Mouse (Mus musculus) 3T3-L1 (cell line): ENCODE measurements around the gene Cfap45.
A peak's percentile ranks its signal among the peaks of the same experiment; 100 is the strongest.

Source experiments
- DNase-seq: peaks from one replicate; pipeline ENCODE4 v3.0.0-alpha.2; 2015; ENCODE audit warnings: low read depth, low spot score

The Cfap45 gene

DNA sequence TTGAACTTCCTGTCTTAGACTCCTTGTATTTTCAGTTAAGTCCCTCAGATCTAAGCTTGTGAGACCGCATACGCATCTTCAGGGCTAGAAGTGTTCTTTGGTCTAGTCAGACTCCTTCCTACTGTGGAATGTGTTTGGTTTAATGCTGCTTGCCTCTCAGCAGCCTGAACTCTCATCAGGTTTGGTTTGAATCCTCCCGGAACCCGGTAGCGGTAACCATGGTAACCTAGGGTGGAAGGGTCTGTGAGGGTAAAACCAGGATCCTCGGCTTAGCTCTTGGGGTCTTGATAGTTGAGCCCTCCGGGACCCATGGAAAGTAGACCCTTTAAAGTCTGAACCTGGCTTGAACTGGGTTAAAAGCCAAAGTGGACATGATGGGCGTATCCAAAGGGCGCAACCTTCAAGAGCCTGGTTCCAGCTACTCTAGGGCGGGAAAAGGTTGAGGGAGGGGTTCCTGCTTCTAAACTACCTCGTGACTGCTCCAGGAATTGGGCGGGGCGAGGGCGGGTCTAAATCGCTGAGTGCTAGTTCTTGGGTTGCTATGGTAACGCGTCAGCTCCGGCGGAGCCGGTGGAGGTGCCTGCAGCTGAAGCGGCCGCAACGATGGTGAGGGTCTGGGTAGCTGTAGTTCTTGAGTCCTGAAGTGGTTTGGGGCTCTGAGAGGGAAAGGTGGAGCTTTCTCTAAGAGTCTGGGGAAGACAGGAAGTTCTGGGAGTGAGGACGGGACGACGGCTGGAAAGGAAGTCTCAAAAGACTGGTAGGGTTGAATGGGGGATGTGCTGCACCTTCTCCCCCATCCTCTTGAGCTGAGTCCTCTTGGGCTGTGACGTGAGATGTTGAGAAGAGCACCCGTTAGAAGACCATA, at the start of gene Cfap45:
Gene Cfap45 (plus strand): TSS at position 226 of the 865 bp plus-strand sequence.
- no peak for DNase-seq

GRCm38 (mm10) chr1:172472909-172473308, 47.7 kb upstream of the Cfap45 start:
- DNase-seq: no peak

GRCm38 (mm10) chr1:172474196-172474595, 46.4 kb upstream of the Cfap45 start:
- DNase-seq: no peak

DNA sequence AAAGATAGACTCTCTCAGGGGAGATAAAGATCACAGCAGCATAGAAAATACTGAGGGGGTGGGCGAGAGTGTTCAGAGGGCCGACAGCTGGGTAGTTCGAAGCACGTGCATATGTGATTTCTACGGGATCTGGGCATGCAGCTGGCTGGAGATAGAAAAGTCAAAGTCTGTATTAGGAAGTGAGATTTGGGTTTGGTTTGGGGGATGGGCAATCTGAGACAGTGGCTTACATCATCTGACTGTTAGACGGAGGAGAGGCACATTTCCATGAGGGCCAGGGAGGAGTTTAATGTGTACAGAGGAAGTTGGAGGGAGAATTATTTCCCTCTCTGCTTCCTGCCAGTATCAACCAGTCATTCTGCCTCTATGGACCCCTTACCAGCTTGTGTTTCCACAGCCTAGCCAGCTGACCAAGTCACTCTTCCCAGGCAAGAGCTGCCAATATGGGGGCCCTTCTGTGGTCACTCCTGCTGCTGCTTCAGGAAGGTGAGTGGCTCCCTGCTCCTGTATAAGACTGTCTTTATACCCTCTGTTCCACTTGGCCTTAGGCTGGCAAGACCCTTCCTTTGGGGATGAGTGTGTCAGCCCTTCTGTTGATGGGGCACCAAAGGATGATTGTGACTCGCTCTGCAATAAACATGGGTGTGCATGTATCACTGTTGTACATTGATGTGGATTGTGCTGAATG, 45.4 kb upstream of the Cfap45 start, which contains the start of gene Slamf9:
Gene Slamf9 (plus strand): TSS at position 305 of the 688 bp plus-strand sequence.
- DNase-seq: no peak

DNA sequence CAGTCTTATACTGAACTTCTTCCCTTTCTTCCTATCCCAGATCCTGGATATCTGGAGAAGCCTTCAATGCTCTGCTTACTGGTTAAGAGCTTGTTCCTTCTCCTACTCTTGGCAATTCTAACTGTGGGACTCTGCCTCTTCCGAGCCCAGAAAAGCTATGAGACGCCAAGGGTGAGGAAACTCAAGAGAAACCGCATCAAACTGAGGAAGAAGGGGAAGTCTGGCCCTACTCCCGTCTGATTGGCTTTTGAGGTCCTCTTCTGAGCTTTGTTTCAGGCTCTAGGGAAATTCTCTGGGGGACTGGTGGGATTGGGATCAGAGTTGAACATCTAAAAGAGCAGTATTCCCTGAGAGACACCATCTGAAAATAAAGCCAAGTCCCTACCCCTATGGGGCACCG, 42.6 kb upstream of the Cfap45 start:
- DNase-seq: no peak

DNA sequence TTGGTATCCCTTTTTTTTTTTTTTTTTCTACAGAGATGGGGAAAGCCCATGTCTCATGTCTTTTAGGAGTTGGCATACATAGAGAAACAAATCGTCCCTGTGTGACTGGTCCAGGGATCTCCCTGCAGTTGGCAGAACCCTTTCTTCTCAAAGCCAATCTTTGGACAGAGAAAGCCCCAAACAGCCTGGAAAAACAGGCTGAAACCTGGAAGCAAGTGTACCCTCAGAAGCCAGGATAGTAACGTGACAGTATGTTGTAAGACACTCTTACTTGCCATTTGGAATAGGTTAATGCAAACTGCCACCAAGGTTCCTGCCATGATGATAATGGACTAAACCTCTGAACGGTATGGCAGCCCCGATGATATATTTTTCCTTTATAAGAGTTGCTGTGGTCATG, 40.2 kb upstream of the Cfap45 start:
- DNase-seq: no peak

- no peak for DNase-seq
Measured at GRCm38 (mm10) chr1:172481111-172481510, 39.5 kb upstream of the Cfap45 start.

DNA sequence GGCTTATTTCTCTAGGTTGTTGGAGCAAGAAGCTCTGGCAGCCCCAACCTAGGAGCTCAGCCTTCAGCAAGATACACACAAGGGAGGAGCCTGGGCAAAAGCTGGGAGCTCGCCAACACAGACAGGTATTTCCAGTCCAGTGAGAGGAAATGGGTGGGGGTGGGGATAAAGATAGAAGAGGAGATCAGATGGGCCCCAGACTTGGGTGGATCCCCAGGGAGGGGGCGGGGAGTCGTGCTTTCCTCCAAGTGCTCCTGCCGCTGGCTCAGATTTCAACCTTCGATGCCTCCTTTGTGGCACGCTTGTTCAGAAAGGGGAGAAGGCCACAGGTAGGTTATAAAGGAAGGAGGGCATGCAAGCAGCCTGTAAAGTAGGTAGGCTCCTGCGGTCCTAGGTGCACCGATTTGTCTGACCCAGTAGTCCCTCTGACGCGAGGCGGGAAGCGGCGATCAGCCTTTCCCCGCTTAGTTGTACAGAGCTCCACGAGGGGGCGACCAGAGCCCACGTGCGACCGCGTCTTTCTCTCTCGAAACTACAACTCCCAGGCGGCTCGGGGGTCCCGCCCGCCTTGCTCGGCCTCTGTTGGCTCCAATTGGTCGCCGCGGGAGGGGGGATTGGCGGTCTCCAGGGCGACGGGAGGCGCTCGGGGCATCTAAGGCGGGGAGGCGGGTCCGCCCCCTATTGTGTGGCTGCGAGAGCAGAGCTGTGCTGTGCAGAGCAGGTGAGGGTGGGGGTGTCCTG, 38.9 kb upstream of the Cfap45 start, which contains the start of gene Igsf9:
Gene Igsf9 (plus strand): TSS at position 249 of the 741 bp plus-strand sequence.
- peak; percentile 81 for DNase-seq

GRCm38 (mm10) chr1:172482518-172483360, 37.9 kb upstream of the Cfap45 start:
- DNase-seq: no peak

DNA sequence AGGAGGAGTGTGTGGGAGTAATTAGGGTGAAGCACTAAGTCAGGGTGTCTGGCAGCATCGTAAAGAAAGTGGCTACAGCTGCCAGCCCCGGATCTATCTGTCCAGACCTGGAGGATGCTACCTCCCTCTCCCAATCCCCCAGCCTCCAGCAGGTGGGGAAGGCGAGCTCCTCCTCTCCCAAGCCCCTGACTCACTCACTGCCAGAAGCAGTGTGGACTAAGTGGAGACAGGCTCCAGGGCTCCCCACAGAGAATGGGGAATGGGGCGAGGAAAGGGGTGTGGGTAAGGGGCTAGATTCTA, 37.3 kb upstream of the Cfap45 start:
- no peak for DNase-seq

GRCm38 (mm10) chr1:172484236-172484635, 36.4 kb upstream of the Cfap45 start:
- DNase-seq: no peak

DNA sequence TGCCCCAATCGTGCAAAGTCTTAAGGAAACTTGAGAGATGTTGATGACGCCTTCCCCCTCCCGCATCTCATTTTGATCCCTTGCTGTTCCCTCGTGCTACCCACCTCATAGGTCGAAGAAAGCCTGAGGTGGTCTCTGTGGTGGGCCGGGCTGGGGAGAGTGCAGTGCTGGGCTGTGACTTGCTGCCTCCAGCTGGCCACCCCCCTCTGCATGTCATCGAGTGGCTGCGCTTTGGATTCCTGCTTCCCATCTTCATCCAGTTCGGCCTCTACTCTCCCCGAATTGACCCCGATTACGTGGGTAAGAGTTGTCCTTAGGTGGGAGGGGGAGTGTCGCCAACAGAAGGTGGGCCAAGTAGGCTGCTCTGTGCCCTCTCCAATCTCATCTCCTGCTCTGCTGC, 35.9 kb upstream of the Cfap45 start:
- no peak for DNase-seq

GRCm38 (mm10) chr1:172485821-172486220, 34.8 kb upstream of the Cfap45 start:
- DNase-seq: no peak

DNA sequence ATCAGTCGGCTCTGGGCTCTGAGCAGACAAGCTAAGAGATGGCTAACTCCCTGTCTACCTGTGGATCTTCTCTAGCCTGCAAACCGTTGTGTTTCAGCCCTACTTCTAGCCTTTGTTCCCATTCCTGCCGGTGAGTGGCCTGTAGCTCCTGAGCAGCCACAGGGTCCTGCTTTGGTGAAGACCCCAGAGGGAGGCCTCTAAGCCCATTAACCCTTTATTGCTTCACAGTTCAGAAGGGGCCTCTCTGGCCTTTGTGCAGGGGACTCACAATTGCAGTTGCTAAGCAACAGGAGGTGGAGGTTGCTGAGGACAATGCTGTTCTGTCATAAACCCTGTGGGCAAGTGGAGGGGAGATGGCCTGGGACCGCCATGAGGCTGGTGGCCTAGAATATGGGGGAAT, 34.4 kb upstream of the Cfap45 start:
- DNase-seq: no peak

GRCm38 (mm10) chr1:172486651-172487050, 34.0 kb upstream of the Cfap45 start:
- DNase-seq: no peak

DNA sequence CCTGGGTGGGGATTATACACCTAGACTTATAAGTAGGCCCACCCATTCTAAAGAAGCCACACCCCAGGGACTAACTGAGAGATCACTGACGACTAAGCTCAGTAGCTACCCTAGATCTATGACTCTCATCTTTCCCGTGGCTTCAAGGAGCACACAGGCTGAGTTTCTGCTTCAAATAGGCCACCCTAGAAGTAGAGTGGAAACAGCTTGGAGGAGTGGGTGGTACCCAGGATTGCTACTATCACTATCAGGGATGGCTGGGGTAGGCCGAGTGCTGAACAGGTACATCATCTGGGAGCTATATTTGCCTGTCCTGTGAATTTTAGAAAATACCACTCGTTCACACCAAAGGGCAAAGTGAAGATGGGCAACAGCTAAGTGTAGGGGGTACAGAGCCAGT, 32.7 kb upstream of the Cfap45 start:
- DNase-seq: no peak

- DNase-seq: no peak
Measured at GRCm38 (mm10) chr1:172488831-172489230, 31.8 kb upstream of the Cfap45 start.

- DNase-seq: no peak
Measured at GRCm38 (mm10) chr1:172489585-172490250, 30.9 kb upstream of the Cfap45 start.

GRCm38 (mm10) chr1:172490261-172490661, 30.3 kb upstream of the Cfap45 start:
- DNase-seq: peak; percentile 84

- DNase-seq: no peak
Measured at GRCm38 (mm10) chr1:172492047-172492446, 28.6 kb upstream of the Cfap45 start.

- DNase-seq: no peak
Measured at GRCm38 (mm10) chr1:172493516-172493915, 27.1 kb upstream of the Cfap45 start.
